Mouse (Mus musculus) hindbrain, embryonic 14.5 days (tissue): ENCODE results near the gene Dyrk1a. TPM values are rescaled to one million over a fixed set of nuclear protein-coding genes. Genes with fewer than 3 reads are reported as not detected.

Source experiments
- ATAC-seq: fragments of 200-750 bp; cut with Nextera tagmentation; 2 replicates; pipeline ENCODE4 v1.8.0; 2017; ENCODE audit warnings: moderate number of reproducible peaks, mild to moderate bottlenecking, moderate TSS enrichment, moderate library complexity; ENCODE audit not compliant: low FRiP score
- DNase-seq: peaks from one replicate; pipeline ENCODE4 v3.0.0-alpha.2; 2015; ENCODE audit warnings: low spot score
- H3K27ac ChIP-seq: fragments of 300-500 bp; sonication (generic); 2 replicates; pipeline ENCODE4 v1.5.1; 2014; ENCODE audit warnings: mild to moderate bottlenecking, moderate library complexity
- H3K27me3 ChIP-seq: fragments of 300-500 bp; sonication (generic); 2 replicates; pipeline ENCODE4 v1.6.1; 2014; ENCODE audit warnings: mild to moderate bottlenecking, low read length, mixed read lengths; ENCODE audit not compliant: control insufficient read depth, insufficient read depth
- H3K36me3 ChIP-seq: fragments of 300-500 bp; sonication (generic); replicated peaks from 2 replicates; pipeline ENCODE4 v1.6.1; 2014; ENCODE audit not compliant: control insufficient read depth, insufficient read depth
- H3K4me1 ChIP-seq: fragments of 300-500 bp; sonication (generic); replicated peaks from 2 replicates; pipeline ENCODE4 v1.6.1; 2014; ENCODE audit warnings: antibody characterized with exemption, low read length, mixed read lengths; ENCODE audit not compliant: control insufficient read depth, insufficient read depth
- H3K4me2 ChIP-seq: fragments of 300-500 bp; sonication (generic); replicated peaks from 2 replicates; pipeline ENCODE4 v1.6.1; 2014; ENCODE audit warnings: mild to moderate bottlenecking, moderate library complexity
- H3K4me3 ChIP-seq: fragments of 300-500 bp; sonication (generic); replicated peaks from 2 replicates; pipeline ENCODE4 v1.5.1; 2014; ENCODE audit warnings: mild to moderate bottlenecking, low read length
- H3K9ac ChIP-seq: fragments of 300-500 bp; sonication (generic); 2 replicates; pipeline ENCODE4 v1.6.1; 2014
- H3K9me3 ChIP-seq: fragments of 300-500 bp; sonication (generic); 2 replicates; pipeline ENCODE4 v1.6.1; 2016; ENCODE audit warnings: low read length; ENCODE audit not compliant: control insufficient read depth
- WGBS: fragments of 180-500 bp; shearing (Covaris S2); extraction: QIAGEN DNeasy Blood & Tissue Kit; methylation state at CpG from one replicate; pipeline ENCODE4 v1.1.7; 2014; 5-methylcytosine and 5-hydroxymethylcytosine counted together
- polyA plus RNA-seq: library from polyadenylated mRNA; unstranded; fragments of >200 nt; fragmentation: Nextera tagmentation; extraction: Ambion mirVana; gene quantifications from 2 replicates; pipeline ENCODE4 v1.2.1, GENCODE M21; 2014

Gene Dyrk1a
- 12.8 and 14.0 TPM in 2 replicates for polyA plus RNA-seq

GRCm38 (mm10) chr16:94569229-94570176, at the start of gene Dyrk1a:
Gene Dyrk1a, plus strand, starts transcription at chr16:94570010.
- H3K27me3 ChIP-seq, result no peaks in the 10 kb centered on the region
- H3K9me3 ChIP-seq, result no peaks in the 10 kb centered on the region
- WGBS, result under 1% methylated on average over 104 of the region's 133 CpGs
- DNase-seq (peak; percentile 99), ATAC-seq (peak; percentile 95)
- H3K4me2 ChIP-seq, result peak within 1 kb of the TSS; percentile 61
- no peaks in the 10 kb centered on the region for H3K36me3 ChIP-seq
- H3K4me3 ChIP-seq, result peak within 1 kb of the TSS; percentile 68
- peak within 1 kb of the TSS; percentile 99 for H3K9ac ChIP-seq
- H3K27ac ChIP-seq, result peak within 1 kb of the TSS; percentile 100
- H3K4me1 ChIP-seq, result peaks cover 32% of the 10 kb centered on the region

DNA sequence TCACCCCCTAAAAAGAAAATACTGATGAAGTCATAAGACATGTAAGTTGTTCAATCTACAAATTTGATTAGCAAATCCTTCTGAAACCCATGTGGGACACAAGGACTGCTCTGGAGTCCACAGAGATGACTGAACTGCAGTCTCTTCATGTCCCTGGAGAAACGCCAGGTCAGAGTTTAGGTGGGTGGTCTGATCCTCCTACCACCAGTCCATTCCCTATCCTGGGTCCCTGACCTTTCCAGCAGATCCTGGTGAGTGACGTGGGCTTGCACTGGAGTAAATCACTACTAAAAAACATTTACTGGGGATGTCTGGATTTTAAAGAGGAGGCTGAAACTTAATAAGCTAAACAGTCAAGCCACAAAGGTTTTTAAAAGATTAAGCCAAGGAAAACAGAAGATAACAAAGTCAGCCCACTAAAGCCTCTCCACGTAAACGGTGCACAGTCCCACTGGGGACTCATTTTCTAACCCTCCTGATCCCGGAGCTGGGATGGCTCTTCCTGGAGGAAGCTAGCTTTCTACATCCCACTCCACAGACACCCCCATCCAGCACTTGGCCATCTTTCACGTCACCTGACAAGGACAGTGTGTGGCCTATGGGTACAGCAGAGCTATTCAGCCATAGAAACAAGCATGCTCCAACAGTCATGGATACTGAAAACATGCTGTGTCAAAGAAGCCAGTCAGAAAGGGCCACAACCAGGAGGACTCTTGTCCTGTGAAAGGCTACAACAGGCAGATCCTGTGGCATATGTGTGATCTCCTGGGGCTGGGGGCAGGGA, 46.0 kb upstream of the Dyrk1a start:
- no peak overlapping the region for H3K4me2 ChIP-seq
- H3K9ac ChIP-seq, result no peak overlapping the region
- ATAC-seq (no peak), DNase-seq (no peak)
- H3K4me1 ChIP-seq, result peaks cover 23% of the 10 kb centered on the region
- no peaks in the 10 kb centered on the region for H3K27me3 ChIP-seq
- H3K9me3 ChIP-seq, result no peaks in the 10 kb centered on the region
- no peaks in the 10 kb centered on the region for H3K36me3 ChIP-seq
- no peak overlapping the region for H3K27ac ChIP-seq
- WGBS, result 69% methylated on average over 6 of the region's 6 CpGs
- H3K4me3 ChIP-seq, result no peak overlapping the region

DNA sequence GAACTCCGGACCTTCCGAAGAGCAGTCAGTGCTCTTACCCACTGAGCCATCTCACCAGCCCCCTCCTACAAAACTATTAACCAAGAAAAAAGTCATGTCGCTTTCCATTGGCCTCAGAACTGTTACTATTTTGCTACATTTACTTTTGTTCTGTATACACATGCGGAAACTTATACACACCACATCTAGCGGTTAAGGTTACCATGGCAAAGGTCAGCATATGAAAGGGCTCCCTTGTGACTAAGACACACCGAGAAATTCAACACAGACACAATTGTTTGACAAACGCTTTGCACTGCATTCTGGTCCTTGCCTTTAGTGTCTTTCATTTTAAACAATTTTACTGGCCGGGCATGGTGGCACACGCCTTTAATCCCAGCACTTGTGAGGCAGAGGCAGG, 45.1 kb upstream of the Dyrk1a start:
- ATAC-seq (no peak), DNase-seq (no peak)
- H3K4me2 ChIP-seq, result peak overlapping the region; percentile 59
- H3K27ac ChIP-seq, result no peak overlapping the region
- peak overlapping the region; percentile 91; the same call in 1 of the 2 replicates for H3K9ac ChIP-seq
- peaks cover 23% of the 10 kb centered on the region for H3K4me1 ChIP-seq
- H3K9me3 ChIP-seq, result no peaks in the 10 kb centered on the region
- H3K4me3 ChIP-seq, result no peak overlapping the region
- no peaks in the 10 kb centered on the region for H3K36me3 ChIP-seq
- H3K27me3 ChIP-seq, result no peaks in the 10 kb centered on the region
- WGBS, result 76% methylated on average over 9 of the region's 9 CpGs

GRCm38 (mm10) chr16:94525955-94526343, 43.9 kb upstream of the Dyrk1a start:
- Histone ChIP-seq H3K9ac (peak overlapping the region; percentile 91), H3K27me3 (no peaks in the 10 kb centered on the region), H3K4me2 (peak overlapping the region; percentile 59), H3K9me3 (no peaks in the 10 kb centered on the region), H3K27ac (peak overlapping the region; percentile 91), H3K4me1 (peaks cover 23% of the 10 kb centered on the region), H3K4me3 (peak overlapping the region; percentile 86), H3K36me3 (no peaks in the 10 kb centered on the region)
- ATAC-seq, result peak; percentile 71
- no peak for DNase-seq
- WGBS, result 0% methylated on average over 24 of the region's 24 CpGs

DNA sequence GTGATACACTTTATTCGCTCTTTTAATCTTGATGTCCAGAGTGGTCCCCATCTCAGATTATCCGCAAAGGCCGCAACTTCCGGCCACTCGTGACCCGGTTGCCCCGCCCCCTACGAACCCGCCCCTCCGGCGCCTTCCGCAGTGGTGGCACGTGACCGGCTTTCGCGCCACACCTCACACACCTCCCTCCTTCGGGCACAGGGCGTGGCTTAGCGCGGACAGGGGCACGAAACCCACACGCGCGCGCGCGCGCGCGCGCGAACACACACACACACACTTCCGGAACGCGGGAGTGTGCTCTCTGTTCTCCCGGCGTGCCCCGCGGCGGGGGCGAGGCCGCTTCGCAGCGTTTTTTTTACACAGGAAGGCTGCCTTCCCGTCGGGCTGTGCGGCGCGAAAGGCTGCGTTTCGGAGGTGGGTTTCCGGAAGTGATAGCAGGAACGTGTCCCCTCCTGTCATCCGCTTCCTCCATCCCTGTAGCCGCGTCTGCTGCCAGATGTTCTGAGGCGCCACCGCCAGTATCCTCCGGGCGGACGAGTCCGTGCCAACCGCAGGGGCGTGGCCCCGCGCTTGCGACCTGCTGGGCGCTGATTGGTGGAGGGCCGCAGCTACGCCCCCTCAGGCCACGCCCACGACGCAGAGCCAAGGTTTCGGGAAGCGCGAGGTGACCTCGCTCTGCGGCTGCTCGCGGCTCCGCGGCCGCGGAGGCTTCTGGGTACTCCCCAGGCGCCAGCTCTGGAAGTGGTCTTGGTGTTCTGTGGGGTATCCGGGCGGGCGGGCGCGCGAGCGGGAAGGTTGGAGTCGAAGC, 43.3 kb upstream of the Dyrk1a start, which contains the start of gene Vps26c:
Gene Vps26c (minus strand): TSS at position 487 of the 808 bp plus-strand sequence.
- H3K9me3 ChIP-seq, result no peaks in the 10 kb centered on the region
- H3K27me3 ChIP-seq, result no peaks in the 10 kb centered on the region
- peaks cover 23% of the 10 kb centered on the region for H3K4me1 ChIP-seq
- H3K27ac ChIP-seq, result peak within 1 kb of the TSS; percentile 91
- H3K4me3 ChIP-seq, result peak within 1 kb of the TSS; percentile 86
- H3K4me2 ChIP-seq, result peak within 1 kb of the TSS; percentile 59
- ATAC-seq (peak; percentile 92), DNase-seq (peak; percentile 97)
- under 1% methylated on average over 91 of the region's 93 CpGs for whole genome bisulfite sequencing
- H3K9ac ChIP-seq, result peak within 1 kb of the TSS; percentile 91
- no peaks in the 10 kb centered on the region for H3K36me3 ChIP-seq

- ATAC-seq (no peak), DNase-seq (no peak)
- H3K36me3 ChIP-seq, result no peaks in the 10 kb centered on the region
- peak overlapping the region; percentile 86 for H3K4me3 ChIP-seq
- H3K27me3 ChIP-seq, result no peaks in the 10 kb centered on the region
- H3K9me3 ChIP-seq, result no peaks in the 10 kb centered on the region
- H3K4me1 ChIP-seq, result peaks cover 23% of the 10 kb centered on the region
- H3K9ac ChIP-seq, result peak overlapping the region; percentile 91
- peak overlapping the region; percentile 59 for H3K4me2 ChIP-seq
- peak overlapping the region; percentile 91 for H3K27ac ChIP-seq
- WGBS, result 7% methylated on average over 13 of the region's 13 CpGs
Observed at GRCm38 (mm10) chr16:94527152-94527534, 42.7 kb upstream of the Dyrk1a start.

GRCm38 (mm10) chr16:94527546-94527945, 42.3 kb upstream of the Dyrk1a start:
- peak overlapping the region; percentile 91 for H3K9ac ChIP-seq
- H3K36me3 ChIP-seq, result no peaks in the 10 kb centered on the region
- H3K4me2 ChIP-seq, result peak overlapping the region; percentile 59
- peak overlapping the region; percentile 91 for H3K27ac ChIP-seq
- 68% methylated on average over 3 of the region's 3 CpGs for WGBS
- ATAC-seq (no peak), DNase-seq (no peak)
- peak overlapping the region; percentile 86 for H3K4me3 ChIP-seq
- H3K27me3 ChIP-seq, result no peaks in the 10 kb centered on the region
- H3K4me1 ChIP-seq, result peaks cover 23% of the 10 kb centered on the region
- H3K9me3 ChIP-seq, result no peaks in the 10 kb centered on the region

DNA sequence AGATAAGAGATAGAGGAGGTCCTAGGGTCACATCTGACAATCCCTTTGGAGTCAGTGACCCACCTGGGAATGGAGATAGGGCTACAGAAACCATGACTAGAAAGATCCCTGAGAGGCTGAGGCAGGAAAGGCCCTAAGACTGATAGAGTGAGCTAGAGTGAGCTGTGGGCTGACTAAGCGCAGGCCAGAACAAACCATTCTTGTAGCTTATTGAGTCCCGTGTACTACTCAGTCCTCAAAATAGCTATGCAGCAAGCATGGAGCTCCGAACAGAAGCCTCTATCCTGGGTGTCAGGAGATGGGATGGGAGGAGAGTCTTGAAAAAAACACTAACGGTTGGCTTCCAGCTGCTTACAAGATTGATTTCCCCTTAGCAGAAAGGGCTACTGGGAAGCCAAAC, 38.5 kb upstream of the Dyrk1a start:
- Histone ChIP-seq H3K4me1 (peaks cover 8% of the 10 kb centered on the region), H3K36me3 (no peaks in the 10 kb centered on the region), H3K9me3 (no peaks in the 10 kb centered on the region), H3K4me3 (no peak overlapping the region), H3K4me2 (no peak overlapping the region), H3K27me3 (no peaks in the 10 kb centered on the region), H3K9ac (no peak overlapping the region), H3K27ac (no peak overlapping the region)
- ATAC-seq (no peak), DNase-seq (no peak)
- 89% methylated on average over 4 of the region's 4 CpGs for WGBS
